Mouse (Mus musculus) bone marrow macrophage, adult 2 months (primary cell): ENCODE results near the gene Hist1h2bh.

ENCODE experiments used
- CTCF ChIP-seq: IDR thresholded peaks from 2 replicates; pipeline ENCODE4 v1.5.1; 2012; ENCODE audit warnings: low read depth, mild to moderate bottlenecking, low read length, moderate library complexity
- POLR2A ChIP-seq: IDR thresholded peaks from 2 replicates; pipeline ENCODE4 v1.6.1; 2012; ENCODE audit warnings: mild to moderate bottlenecking, low read depth, low read length, borderline replicate concordance

GRCm38 (mm10) chr13:23532262-23533075, 10.7 kb downstream of the Hist1h2bh start:
- TF ChIP-seq POLR2A (no peak), CTCF (no peak)
